Mouse (Mus musculus): ENCODE data around the gene Gm9833. TPM values are rescaled to one million over a fixed set of nuclear protein-coding genes. Genes with fewer than 3 reads are reported as not detected.

Gm9833 gene
- polyA plus RNA-seq, 2 experiments = 1.3 to 1.6 TPM

DNA sequence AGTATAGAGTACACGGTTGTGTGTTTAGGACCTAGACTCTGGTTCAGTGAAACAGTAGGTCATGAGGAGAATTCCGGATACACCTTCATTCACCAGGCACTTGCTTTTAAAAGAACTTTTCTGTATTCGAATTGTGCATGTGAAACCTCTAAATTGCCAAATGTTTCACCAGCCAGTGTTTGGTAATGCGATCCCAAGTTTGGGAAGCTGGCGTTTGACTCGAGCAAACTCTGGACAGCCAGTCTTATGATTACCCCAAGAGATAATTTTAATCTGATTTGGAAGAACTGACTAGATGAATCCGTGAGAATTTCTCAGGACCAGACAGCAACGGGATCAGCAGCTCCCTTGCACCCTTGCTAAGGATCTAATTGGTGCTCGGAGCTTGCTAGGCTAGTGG, 33.3 kb downstream of the Gm9833 start:
- Histone ChIP-seq H3K9ac (replicated peaks) (no peak overlapping the region), H3K4me1 (replicated peaks; ENCODE audit: control insufficient read depth in 2 of 2, insufficient read depth in 2 of 2, low read length in 1 of 2) (peaks cover 0 to 9% of the 10 kb centered on the region in 2 experiments; a peak in 2 of 4 replicates), H3K4me3 (ENCODE audit: insufficient read depth in 1 of 2, low read depth in 2 of 2, low read length in 2 of 2) (no peak overlapping the region), H3K27me3 (ENCODE audit: control insufficient read depth, insufficient read depth, low read length) (no peaks in the 10 kb centered on the region), H3K36me3 (replicated peaks; ENCODE audit: control insufficient read depth, insufficient read depth, low read depth) (no peaks in the 10 kb centered on the region), H3K27ac (no peak overlapping the region), H3K4me2 (ENCODE audit: low read depth) (no peak overlapping the region), H3K9me3 (ENCODE audit: control insufficient read depth, low read length) (no peaks in the 10 kb centered on the region)
- WGBS (ENCODE audit: insufficient replicate concordance) = 68% methylated on average over 9 of the region's 9 CpGs
- ATAC-seq (ENCODE audit: insufficient read depth) = no peak
- TF ChIP-seq CTCF (IDR thresholded peaks at IDR 0.05; ENCODE audit: low read depth) (no peak), EP300 (IDR thresholded peaks at IDR 0.05; ENCODE audit: low read depth) (no peak)
- DNase-seq (ENCODE audit: low read depth in 3 of 3, low spot score in 3 of 3) = no peak

DNA sequence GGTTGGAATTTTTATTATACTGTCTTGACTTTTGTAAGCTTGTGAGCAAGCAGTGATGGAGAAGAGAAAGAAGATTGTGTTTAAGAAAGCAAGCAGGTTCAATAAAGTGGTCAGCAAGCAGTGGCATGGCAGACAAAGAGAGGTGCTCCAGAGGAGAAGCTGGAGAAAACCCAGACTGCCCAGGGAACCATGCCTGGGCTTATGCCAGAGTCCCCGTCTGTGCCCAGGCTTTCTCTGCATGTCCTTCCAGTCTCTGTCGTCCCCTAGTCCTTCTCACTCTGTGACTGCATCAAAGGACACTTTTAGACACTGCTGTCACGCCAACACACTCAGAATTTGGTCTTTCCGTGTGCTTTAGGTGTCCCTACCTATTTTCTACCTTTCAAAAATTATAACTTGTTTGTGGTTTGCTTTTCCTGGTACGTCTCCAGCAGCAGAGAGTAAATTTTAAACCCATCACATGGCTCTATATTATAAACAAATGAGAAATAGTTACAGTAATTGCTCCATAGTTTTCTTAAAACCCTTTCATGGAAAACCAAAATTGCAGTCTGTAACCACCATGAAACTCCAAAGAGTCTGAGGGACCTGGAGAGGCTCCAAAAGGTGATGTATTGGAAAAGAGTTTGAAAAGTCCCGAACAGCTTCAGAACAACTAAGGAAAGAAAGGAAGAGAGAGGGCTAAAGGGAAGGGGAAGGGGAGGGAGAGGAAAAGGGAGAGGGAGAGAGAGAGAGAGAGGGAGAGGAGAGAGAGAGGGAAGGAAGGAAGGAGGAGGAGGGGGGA, 34.2 kb downstream of the Gm9833 start:
- H3K4me1 ChIP-seq (replicated peaks; ENCODE audit: control insufficient read depth in 2 of 2, insufficient read depth in 2 of 2, low read length in 1 of 2) = peaks cover 0 to 9% of the 10 kb centered on the region in 2 experiments; a peak in 2 of 4 replicates
- H3K9ac ChIP-seq (replicated peaks) = no peak overlapping the region
- no peaks in the 10 kb centered on the region for H3K27me3 ChIP-seq (ENCODE audit: control insufficient read depth, insufficient read depth, low read length)
- WGBS (ENCODE audit: insufficient replicate concordance) = 41% methylated on average over 6 of the region's 6 CpGs
- no peaks in the 10 kb centered on the region for H3K9me3 ChIP-seq (ENCODE audit: control insufficient read depth, low read length)
- no peak for TF ChIP-seq CTCF (IDR thresholded peaks at IDR 0.05; ENCODE audit: low read depth)
- no peak for TF ChIP-seq EP300 (IDR thresholded peaks at IDR 0.05; ENCODE audit: low read depth)
- no peak overlapping the region for H3K27ac ChIP-seq
- H3K4me2 ChIP-seq (ENCODE audit: low read depth) = no peak overlapping the region
- ATAC-seq (ENCODE audit: insufficient read depth) = no peak
- no peak overlapping the region for H3K4me3 ChIP-seq (ENCODE audit: insufficient read depth in 1 of 2, low read depth in 2 of 2, low read length in 2 of 2)
- no peak for DNase-seq (ENCODE audit: low read depth in 3 of 3, low spot score in 3 of 3)
- H3K36me3 ChIP-seq (replicated peaks; ENCODE audit: control insufficient read depth, insufficient read depth, low read depth) = no peaks in the 10 kb centered on the region

DNA sequence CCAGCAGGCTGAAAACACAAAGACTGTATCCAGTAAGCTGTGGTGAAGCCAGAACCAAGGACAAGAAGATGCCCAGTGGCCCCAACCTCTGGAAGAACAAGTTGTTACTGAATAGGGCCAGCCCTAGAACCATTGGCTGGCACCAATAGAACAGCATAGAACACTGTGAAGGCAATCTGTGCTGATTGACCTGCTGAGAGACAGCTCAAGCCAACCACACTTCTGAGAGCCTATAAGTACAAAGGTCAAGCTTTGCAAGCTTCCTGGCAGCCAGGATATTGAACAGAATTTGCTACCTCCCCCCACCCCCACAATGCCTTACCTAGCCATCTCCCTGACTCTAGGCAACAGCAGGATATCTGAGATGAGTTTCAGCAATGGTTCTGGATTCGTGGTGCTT, 35.7 kb downstream of the Gm9833 start:
- 32% methylated on average over 1 of the region's 1 CpGs for WGBS (ENCODE audit: insufficient replicate concordance)
- no peaks in the 10 kb centered on the region for H3K36me3 ChIP-seq (replicated peaks; ENCODE audit: control insufficient read depth, insufficient read depth, low read depth)
- DNase-seq (ENCODE audit: low read depth in 3 of 3, low spot score in 3 of 3) (no peak), ATAC-seq (ENCODE audit: insufficient read depth) (no peak)
- no peak overlapping the region for H3K4me3 ChIP-seq (ENCODE audit: insufficient read depth in 1 of 2, low read depth in 2 of 2, low read length in 2 of 2)
- no peaks in the 10 kb centered on the region for H3K9me3 ChIP-seq (ENCODE audit: control insufficient read depth, low read length)
- no peak overlapping the region for H3K27ac ChIP-seq
- no peak overlapping the region for H3K4me2 ChIP-seq (ENCODE audit: low read depth)
- H3K4me1 ChIP-seq (replicated peaks; ENCODE audit: control insufficient read depth in 2 of 2, insufficient read depth in 2 of 2, low read length in 1 of 2) = peaks cover 0 to 12% of the 10 kb centered on the region in 2 experiments; a peak in 2 of 4 replicates
- TF ChIP-seq CTCF (IDR thresholded peaks at IDR 0.05; ENCODE audit: low read depth) = no peak
- no peak for TF ChIP-seq EP300 (IDR thresholded peaks at IDR 0.05; ENCODE audit: low read depth)
- H3K9ac ChIP-seq (replicated peaks) = no peak overlapping the region
- H3K27me3 ChIP-seq (ENCODE audit: control insufficient read depth, insufficient read depth, low read length) = no peaks in the 10 kb centered on the region

DNA sequence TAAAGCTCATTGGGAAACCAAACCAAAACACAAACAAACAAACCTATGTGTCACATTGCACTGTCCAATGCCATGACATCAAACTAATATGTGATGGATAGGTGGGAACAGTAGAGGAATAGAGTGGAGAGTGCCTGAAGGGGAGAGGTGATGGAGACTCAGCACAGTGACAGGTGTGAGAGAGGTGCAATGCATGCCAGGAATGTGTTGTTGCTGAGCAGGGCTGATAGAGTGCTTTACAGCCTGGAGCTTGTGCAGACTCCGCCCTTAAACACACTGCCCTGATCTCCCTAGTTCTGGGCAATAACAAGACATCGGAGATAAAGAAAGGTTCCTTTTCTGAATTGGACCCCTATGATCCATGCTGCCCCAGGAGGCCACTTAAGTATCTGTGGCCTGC, 36.2 kb downstream of the Gm9833 start:
- 0 out of 2 replicates have a peak, but pooled peaks have one; percentile 28 for ATAC-seq (ENCODE audit: insufficient read depth)
- Histone ChIP-seq H3K9ac (replicated peaks) (no peak overlapping the region), H3K4me1 (replicated peaks; ENCODE audit: control insufficient read depth in 2 of 2, insufficient read depth in 2 of 2, low read length in 1 of 2) (peaks cover 0 to 12% of the 10 kb centered on the region in 2 experiments; a peak in 2 of 4 replicates), H3K9me3 (ENCODE audit: control insufficient read depth, low read length) (no peaks in the 10 kb centered on the region), H3K36me3 (replicated peaks; ENCODE audit: control insufficient read depth, insufficient read depth, low read depth) (no peaks in the 10 kb centered on the region), H3K27ac (no peak overlapping the region), H3K27me3 (ENCODE audit: control insufficient read depth, insufficient read depth, low read length) (no peaks in the 10 kb centered on the region), H3K4me3 (ENCODE audit: insufficient read depth in 1 of 2, low read depth in 2 of 2, low read length in 2 of 2) (no peak overlapping the region), H3K4me2 (ENCODE audit: low read depth) (no peak overlapping the region)
- TF ChIP-seq CTCF (IDR thresholded peaks at IDR 0.05; ENCODE audit: low read depth) (no peak), EP300 (IDR thresholded peaks at IDR 0.05; ENCODE audit: low read depth) (no peak)
- 62% methylated on average over 2 of the region's 2 CpGs for WGBS (ENCODE audit: insufficient replicate concordance)
- DNase-seq (ENCODE audit: low read depth in 3 of 3, low spot score in 3 of 3) = no peak

DNA sequence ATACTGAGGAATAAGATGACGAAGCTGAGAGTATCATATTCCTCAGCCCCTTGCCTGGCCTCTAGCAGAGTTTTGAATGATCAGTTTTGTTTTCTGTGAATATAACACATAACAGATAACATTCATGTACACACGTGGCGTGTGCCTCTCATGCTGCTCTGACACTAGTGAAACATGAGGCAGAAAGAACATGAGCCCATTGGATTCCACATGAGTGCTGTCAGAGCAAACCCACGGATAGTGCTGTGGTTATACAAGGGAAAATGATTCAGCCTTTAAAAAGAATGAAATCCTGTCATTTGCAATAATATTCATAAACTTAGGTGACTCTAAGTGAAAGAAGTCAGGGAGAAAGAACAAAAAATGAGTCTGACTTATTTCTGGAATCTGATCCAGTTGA, 37.4 kb downstream of the Gm9833 start:
- TF ChIP-seq EP300 (IDR thresholded peaks at IDR 0.05; ENCODE audit: low read depth) (no peak), CTCF (IDR thresholded peaks at IDR 0.05; ENCODE audit: low read depth) (no peak)
- ATAC-seq (ENCODE audit: insufficient read depth) (no peak), DNase-seq (ENCODE audit: low read depth in 3 of 3, low spot score in 3 of 3) (no peak)
- Histone ChIP-seq H3K4me1 (replicated peaks; ENCODE audit: control insufficient read depth in 2 of 2, insufficient read depth in 2 of 2, low read length in 1 of 2) (peaks cover 0 to 12% of the 10 kb centered on the region in 2 experiments; a peak in 2 of 4 replicates), H3K9ac (replicated peaks) (no peak overlapping the region), H3K27me3 (ENCODE audit: control insufficient read depth, insufficient read depth, low read length) (no peaks in the 10 kb centered on the region), H3K27ac (no peak overlapping the region), H3K4me2 (ENCODE audit: low read depth) (no peak overlapping the region), H3K9me3 (ENCODE audit: control insufficient read depth, low read length) (no peaks in the 10 kb centered on the region), H3K4me3 (ENCODE audit: insufficient read depth in 1 of 2, low read depth in 2 of 2, low read length in 2 of 2) (no peak overlapping the region), H3K36me3 (replicated peaks; ENCODE audit: control insufficient read depth, insufficient read depth, low read depth) (no peaks in the 10 kb centered on the region)
- 50% methylated on average over 4 of the region's 4 CpGs for WGBS (ENCODE audit: insufficient replicate concordance)

Data from liver, embryonic 14.5 days (tissue).